In genomic region chr12:108371429-108371765, GRCm38 (mm10) we compare ENCODE assay signal across 11 mouse cellular contexts. TPM values are rescaled to one million over a fixed set of nuclear protein-coding genes. Genes with fewer than 3 reads are reported as not detected.
A peak's percentile ranks its signal among the peaks of the same experiment; 100 is the strongest.
DNase-seq lines count a peak whose midpoint lies in the region; ATAC-seq and TF ChIP-seq lines count a peak whose summit lies in the region.
"Had no signal": no experiment of that assay in that cellular context is flagged by ENCODE, and none has a peak within 500 bp of the region (broad histone marks: within the 10 kb centered on the region; RNA-seq: fewer than 3 reads in every experiment).

No protein-coding gene starts in this region.

- no peak for TF ChIP-seq CTCF in cortical plate, adult 2 months (IDR thresholded peaks at IDR 0.05; ENCODE audit: extremely low read depth, insufficient read depth, low read length)
- no peak for TF ChIP-seq CTCF in intestine, postnatal 0 days (IDR thresholded peaks at IDR 0.05; ENCODE audit: low read depth)

- WGBS in hindbrain, embryonic 10.5 days: 74% methylated on average over 6 of the region's 6 CpGs
- 78% methylated on average over 6 of the region's 6 CpGs for WGBS in hindbrain, embryonic 11.5 days
- WGBS in intestine, postnatal 0 days: 56% methylated on average over 6 of the region's 6 CpGs

- peak overlapping the region; percentile 58 for H3K27ac ChIP-seq in hindbrain, embryonic 10.5 days
- no peak overlapping the region for H3K27ac ChIP-seq in hindbrain, embryonic 11.5 days (ENCODE audit: low read depth, low read length)
- H3K27ac ChIP-seq in cortical plate, adult 2 months (ENCODE audit: insufficient read depth, low read length): peak overlapping the region; percentile 86
- H3K27ac ChIP-seq in intestine, postnatal 0 days (ENCODE audit: low read depth, low read length): peak overlapping the region; percentile 10; the same call in 1 of the 2 replicates
- H3K27ac ChIP-seq: embryonic facial prominence, embryonic 12.5 days had no signal

- no peak for ATAC-seq in hindbrain, embryonic 11.5 days (ENCODE audit: low FRiP score)
- no peak for ATAC-seq in intestine, postnatal 0 days
- no peak for ATAC-seq in monocyte, adult 5-6 weeks (replicated peaks; ENCODE audit: insufficient number of reproducible peaks, low FRiP score, low TSS enrichment, poor library complexity, severe bottlenecking)

- H3K4me2 ChIP-seq in hindbrain, embryonic 11.5 days (replicated peaks; ENCODE audit: low read depth, low read length): no peak overlapping the region
- H3K4me2 ChIP-seq in intestine, postnatal 0 days (replicated peaks; ENCODE audit: low read depth): peak overlapping the region; percentile 42
- H3K4me2 ChIP-seq: embryonic facial prominence, embryonic 12.5 days had no signal

- H3K9me3 ChIP-seq in hindbrain, embryonic 10.5 days: no peaks in the 10 kb centered on the region
- H3K9me3 ChIP-seq in hindbrain, embryonic 11.5 days (ENCODE audit: control insufficient read depth, low read length): no peaks in the 10 kb centered on the region
- H3K9me3 ChIP-seq in intestine, postnatal 0 days (ENCODE audit: control insufficient read depth): no peaks in the 10 kb centered on the region
- H3K9me3 ChIP-seq: embryonic facial prominence, embryonic 12.5 days had no signal

- H3K36me3 ChIP-seq in hindbrain, embryonic 10.5 days: no peaks in the 10 kb centered on the region
- no peaks in the 10 kb centered on the region for H3K36me3 ChIP-seq in hindbrain, embryonic 11.5 days (ENCODE audit: control insufficient read depth, insufficient read depth, low read length)
- H3K36me3 ChIP-seq in intestine, postnatal 0 days (ENCODE audit: control insufficient read depth, insufficient read depth): no peaks in the 10 kb centered on the region; the same call in 1 of the 2 replicates
- H3K36me3 ChIP-seq: embryonic facial prominence, embryonic 12.5 days had no signal

- peaks cover 53% of the 10 kb centered on the region for H3K4me1 ChIP-seq in hindbrain, embryonic 10.5 days (replicated peaks)
- 0 out of 2 replicates have a peak, but pooled peaks cover 2% of the 10 kb centered on the region for H3K4me1 ChIP-seq in hindbrain, embryonic 11.5 days (replicated peaks; ENCODE audit: control insufficient read depth, insufficient read depth, low read length)
- H3K4me1 ChIP-seq in cortical plate, adult 2 months (ENCODE audit: control insufficient read depth, insufficient read depth, low read length): no peaks in the 10 kb centered on the region
- no peaks in the 10 kb centered on the region for H3K4me1 ChIP-seq in intestine, postnatal 0 days (replicated peaks; ENCODE audit: control insufficient read depth, insufficient read depth, low read length)

- H3K27me3 ChIP-seq in hindbrain, embryonic 10.5 days (ENCODE audit: insufficient read depth, poor library complexity, severe bottlenecking): no peaks in the 10 kb centered on the region
- H3K27me3 ChIP-seq in hindbrain, embryonic 11.5 days (ENCODE audit: control insufficient read depth, insufficient read depth, low read length): no peaks in the 10 kb centered on the region
- no peaks in the 10 kb centered on the region for H3K27me3 ChIP-seq in intestine, postnatal 0 days (replicated peaks; ENCODE audit: control insufficient read depth, insufficient read depth, low read length)
- H3K27me3 ChIP-seq: embryonic facial prominence, embryonic 12.5 days had no signal

- no peak for DNase-seq in hindbrain, embryonic 10.5 days (ENCODE audit: low spot score)
- DNase-seq in hindbrain, embryonic 11.5 days (ENCODE audit: low spot score): no peak
- DNase-seq in lung, postnatal 10 days: peak; percentile 60
- DNase-seq in cerebellum, postnatal 10 days: no peak
- DNase-seq in layer of hippocampus, adult 9-11 months: no peak
- DNase-seq: midbrain, embryonic 14.5 days; thymus, adult 18-20 months had no signal

- TF ChIP-seq POLR2A in cortical plate, adult 2 months (IDR thresholded peaks at IDR 0.05; ENCODE audit: extremely low read depth, insufficient read depth, low read length): no peak

- H3K9ac ChIP-seq in hindbrain, embryonic 11.5 days (ENCODE audit: low read depth, low read length): no peak overlapping the region
- no peak overlapping the region for H3K9ac ChIP-seq in intestine, postnatal 0 days (ENCODE audit: low read depth, low read length)

- no peak overlapping the region for H3K4me3 ChIP-seq in hindbrain, embryonic 10.5 days
- H3K4me3 ChIP-seq in hindbrain, embryonic 11.5 days (ENCODE audit: low read depth, low read length): no peak overlapping the region
- 0 out of 2 replicates have a peak overlapping the region, but pooled peaks have one; percentile 6 for H3K4me3 ChIP-seq in cortical plate, adult 2 months (ENCODE audit: insufficient read depth, low read length)
- H3K4me3 ChIP-seq in intestine, postnatal 0 days (ENCODE audit: low read depth, low read length): no peak overlapping the region
- H3K4me3 ChIP-seq: embryonic facial prominence, embryonic 12.5 days had no signal

RNA-seq across cellular contexts. Expression of gene Eml1, which starts 0.6 kb away (rescaled TPM):
- polyA plus RNA-seq in hindbrain, embryonic 10.5 days (2016; fragmentation: Nextera tagmentation; extraction: Ambion mirVana): 104 and 125 TPM in 2 replicates
- polyA plus RNA-seq in hindbrain, embryonic 11.5 days (2014; fragmentation: Nextera tagmentation; extraction: Ambion mirVana): 91.3 and 107 TPM in 2 replicates
- polyA plus RNA-seq in cortical plate, adult 2 months (2012; rRNA removed): 76.5 and 76.6 TPM in 2 replicates
- polyA plus RNA-seq in intestine, postnatal 0 days (2015; fragmentation: Nextera tagmentation; extraction: Ambion mirVana): 27.8 and 32.9 TPM in 2 replicates
- total RNA-seq in monocyte, adult 5-6 weeks (2017): not detected in 3 replicates

RNA-seq across cellular contexts. Expression of gene Cyp46a1, which starts 37.2 kb away (rescaled TPM):
- polyA plus RNA-seq in hindbrain, embryonic 10.5 days (2016; fragmentation: Nextera tagmentation; extraction: Ambion mirVana): 17.8 and 19.1 TPM in 2 replicates
- polyA plus RNA-seq in hindbrain, embryonic 11.5 days (2014; fragmentation: Nextera tagmentation; extraction: Ambion mirVana): 11.0 and 11.7 TPM in 2 replicates
- polyA plus RNA-seq in cortical plate, adult 2 months (2012; rRNA removed): 463 and 465 TPM in 2 replicates
- 0.85 and 0.86 TPM in 2 replicates for polyA plus RNA-seq in intestine, postnatal 0 days (2015; fragmentation: Nextera tagmentation; extraction: Ambion mirVana)
- not detected in 3 replicates for total RNA-seq in monocyte, adult 5-6 weeks (2017)

Comparison
In these comparisons a context has a peak if more than half of its experiments do, and no peak if none do; other contexts are left out.
1. RNA of gene Cyp46a1, which starts 37.2 kb away (polyA plus RNA-seq): 463 to 465 TPM in cortical plate, adult 2 months; 17.8 to 19.1 TPM in hindbrain, embryonic 10.5 days, 11.0 to 11.7 TPM in hindbrain, embryonic 11.5 days and 0.85 to 0.86 TPM in intestine, postnatal 0 days; every median in the first group is over 10 times any median in the second.